Mouse (Mus musculus): ENCODE measurements around the gene Sirpa. TPM values are rescaled to one million over a fixed set of nuclear protein-coding genes. Genes with fewer than 3 reads are reported as not detected.

The Sirpa gene
- polyA plus RNA-seq, 1 experiment from 2014 or later, result 30.1 TPM

- Histone ChIP-seq H3K4me3 (ENCODE audit: low read depth, low read length) (no peak overlapping the region), H3K9ac (replicated peaks; ENCODE audit: low read depth) (no peak overlapping the region), H3K9me3 (ENCODE audit: low read length) (no peaks in the 10 kb centered on the region), H3K36me3 (ENCODE audit: insufficient read depth, low read length) (no peaks in the 10 kb centered on the region), H3K27ac (ENCODE audit: low read length) (no peak overlapping the region), H3K4me1 (ENCODE audit: insufficient read depth, low read depth, low read length) (no peaks in the 10 kb centered on the region), H3K27me3 (replicated peaks; ENCODE audit: insufficient read depth, low read length) (no peaks in the 10 kb centered on the region), H3K4me2 (replicated peaks; ENCODE audit: low read depth, low read length) (no peak overlapping the region)
- no peak for ATAC-seq
- no peak for DNase-seq (ENCODE audit: low spot score)
- no peak for TF ChIP-seq EP300 (IDR thresholded peaks at IDR 0.05)
- no peak for TF ChIP-seq CTCF (IDR thresholded peaks at IDR 0.05)
- WGBS, result 51% methylated on average over 7 of the region's 7 CpGs
Observed at GRCm38 (mm10) chr2:129569120-129569519, 23.5 kb upstream of the Sirpa start.

GRCm38 (mm10) chr2:129569556-129569955 is 23.1 kb upstream of the Sirpa start:
- Histone ChIP-seq H3K27ac (ENCODE audit: low read length) (no peak overlapping the region), H3K4me2 (replicated peaks; ENCODE audit: low read depth, low read length) (no peak overlapping the region), H3K4me3 (ENCODE audit: low read depth, low read length) (no peak overlapping the region), H3K9me3 (ENCODE audit: low read length) (no peaks in the 10 kb centered on the region), H3K4me1 (ENCODE audit: insufficient read depth, low read depth, low read length) (no peaks in the 10 kb centered on the region), H3K27me3 (replicated peaks; ENCODE audit: insufficient read depth, low read length) (peaks cover 3% of the 10 kb centered on the region; the same call in 1 of the 2 replicates), H3K36me3 (ENCODE audit: insufficient read depth, low read length) (no peaks in the 10 kb centered on the region), H3K9ac (replicated peaks; ENCODE audit: low read depth) (no peak overlapping the region)
- ATAC-seq (no peak), DNase-seq (ENCODE audit: low spot score) (no peak)
- TF ChIP-seq EP300 (IDR thresholded peaks at IDR 0.05) (no peak), CTCF (IDR thresholded peaks at IDR 0.05) (no peak)
- WGBS, result 43% methylated on average over 5 of the region's 5 CpGs

GRCm38 (mm10) chr2:129573701-129574273 is 18.8 kb upstream of the Sirpa start:
- ATAC-seq (no peak), DNase-seq (ENCODE audit: low spot score) (no peak)
- TF ChIP-seq CTCF (IDR thresholded peaks at IDR 0.05), result no peak
- TF ChIP-seq EP300 (IDR thresholded peaks at IDR 0.05), result no peak
- 19% methylated on average over 4 of the region's 4 CpGs for WGBS
- Histone ChIP-seq H3K4me3 (ENCODE audit: low read depth, low read length) (no peak overlapping the region), H3K36me3 (ENCODE audit: insufficient read depth, low read length) (no peaks in the 10 kb centered on the region), H3K27me3 (replicated peaks; ENCODE audit: insufficient read depth, low read length) (peaks cover 6% of the 10 kb centered on the region; the same call in 1 of the 2 replicates), H3K4me1 (ENCODE audit: insufficient read depth, low read depth, low read length) (no peaks in the 10 kb centered on the region), H3K9me3 (ENCODE audit: low read length) (no peaks in the 10 kb centered on the region), H3K9ac (replicated peaks; ENCODE audit: low read depth) (no peak overlapping the region), H3K4me2 (replicated peaks; ENCODE audit: low read depth, low read length) (no peak overlapping the region), H3K27ac (ENCODE audit: low read length) (no peak overlapping the region)

- WGBS, result 12% methylated on average over 24 of the region's 24 CpGs
- DNase-seq (ENCODE audit: low spot score), result no peak
- Histone ChIP-seq H3K36me3 (ENCODE audit: insufficient read depth, low read length) (no peaks in the 10 kb centered on the region), H3K9ac (replicated peaks; ENCODE audit: low read depth) (no peak overlapping the region), H3K27me3 (replicated peaks; ENCODE audit: insufficient read depth, low read length) (peaks cover 6% of the 10 kb centered on the region; the same call in 1 of the 2 replicates), H3K27ac (ENCODE audit: low read length) (no peak overlapping the region), H3K4me1 (ENCODE audit: insufficient read depth, low read depth, low read length) (no peaks in the 10 kb centered on the region), H3K4me2 (replicated peaks; ENCODE audit: low read depth, low read length) (no peak overlapping the region), H3K4me3 (ENCODE audit: low read depth, low read length) (no peak overlapping the region), H3K9me3 (ENCODE audit: low read length) (no peaks in the 10 kb centered on the region)
- no peak for TF ChIP-seq CTCF (IDR thresholded peaks at IDR 0.05)
- TF ChIP-seq EP300 (IDR thresholded peaks at IDR 0.05), result no peak
- no peak for ATAC-seq
Observed at GRCm38 (mm10) chr2:129574395-129575046, 18.1 kb upstream of the Sirpa start.

GRCm38 (mm10) chr2:129575113-129575512 is 17.5 kb upstream of the Sirpa start:
- WGBS, result 88% methylated on average over 4 of the region's 4 CpGs
- Histone ChIP-seq H3K27me3 (replicated peaks; ENCODE audit: insufficient read depth, low read length) (peaks cover 6% of the 10 kb centered on the region; the same call in 1 of the 2 replicates), H3K36me3 (ENCODE audit: insufficient read depth, low read length) (no peaks in the 10 kb centered on the region), H3K9me3 (ENCODE audit: low read length) (no peaks in the 10 kb centered on the region), H3K4me3 (ENCODE audit: low read depth, low read length) (no peak overlapping the region), H3K4me1 (ENCODE audit: insufficient read depth, low read depth, low read length) (no peaks in the 10 kb centered on the region), H3K4me2 (replicated peaks; ENCODE audit: low read depth, low read length) (no peak overlapping the region), H3K27ac (ENCODE audit: low read length) (no peak overlapping the region), H3K9ac (replicated peaks; ENCODE audit: low read depth) (no peak overlapping the region)
- ATAC-seq (no peak), DNase-seq (ENCODE audit: low spot score) (no peak)
- TF ChIP-seq CTCF (IDR thresholded peaks at IDR 0.05) (no peak), EP300 (IDR thresholded peaks at IDR 0.05) (no peak)

GRCm38 (mm10) chr2:129576611-129577447 is 15.8 kb upstream of the Sirpa start:
- Histone ChIP-seq H3K9ac (replicated peaks; ENCODE audit: low read depth) (no peak overlapping the region), H3K27me3 (replicated peaks; ENCODE audit: insufficient read depth, low read length) (peaks cover 6% of the 10 kb centered on the region; the same call in 1 of the 2 replicates), H3K4me2 (replicated peaks; ENCODE audit: low read depth, low read length) (no peak overlapping the region), H3K9me3 (ENCODE audit: low read length) (no peaks in the 10 kb centered on the region), H3K4me1 (ENCODE audit: insufficient read depth, low read depth, low read length) (no peaks in the 10 kb centered on the region), H3K27ac (ENCODE audit: low read length) (no peak overlapping the region), H3K4me3 (ENCODE audit: low read depth, low read length) (no peak overlapping the region), H3K36me3 (ENCODE audit: insufficient read depth, low read length) (no peaks in the 10 kb centered on the region)
- DNase-seq (ENCODE audit: low spot score), result no peak
- 73% methylated on average over 8 of the region's 8 CpGs for WGBS
- TF ChIP-seq EP300 (IDR thresholded peaks at IDR 0.05) (no peak), CTCF (IDR thresholded peaks at IDR 0.05) (no peak)
- ATAC-seq, result no peak

All from lung, postnatal 0 days (tissue).